Mouse (Mus musculus) stomach, postnatal 0 days (tissue): ENCODE data around the gene Hmga1. TPM values are rescaled to one million over a fixed set of nuclear protein-coding genes. Genes with fewer than 3 reads are reported as not detected.
A peak's percentile ranks its signal among the peaks of the same experiment; 100 is the strongest.

Source experiments
- ATAC-seq: fragments of 200-750 bp; cut with Nextera tagmentation; 2 replicates; pipeline ENCODE4 v1.8.0; 2017; ENCODE audit not compliant: low FRiP score, low TSS enrichment
- DNase-seq: peaks from one replicate; pipeline ENCODE4 v3.0.0-alpha.2; 2016; ENCODE audit warnings: low spot score
- H3K27ac ChIP-seq: fragments of 300-500 bp; sonication (generic); replicated peaks from 2 replicates; pipeline ENCODE4 v1.5.1; 2014; ENCODE audit warnings: mild to moderate bottlenecking, control low read depth
- H3K27me3 ChIP-seq: fragments of 300-500 bp; sonication (generic); 2 replicates; pipeline ENCODE4 v1.6.1; 2014; ENCODE audit warnings: low read length; ENCODE audit not compliant: control insufficient read depth, insufficient read depth
- H3K36me3 ChIP-seq: fragments of 300-500 bp; sonication (generic); 2 replicates; pipeline ENCODE4 v1.6.1; 2014; ENCODE audit warnings: low read length, mixed read lengths; ENCODE audit not compliant: control insufficient read depth, insufficient read depth
- H3K4me1 ChIP-seq: fragments of 300-500 bp; sonication (generic); replicated peaks from 2 replicates; pipeline ENCODE4 v1.6.1; 2014; ENCODE audit warnings: antibody characterized with exemption; ENCODE audit not compliant: control insufficient read depth, insufficient read depth
- H3K4me2 ChIP-seq: fragments of 300-500 bp; sonication (generic); replicated peaks from 2 replicates; pipeline ENCODE4 v1.6.1; 2014; ENCODE audit warnings: low read depth, mild to moderate bottlenecking, control low read depth, moderate library complexity
- H3K4me3 ChIP-seq: fragments of 300-500 bp; sonication (generic); 2 replicates; pipeline ENCODE4 v1.5.1; 2014; ENCODE audit warnings: low read depth, low read length, control low read depth
- H3K9ac ChIP-seq: fragments of 300-500 bp; sonication (generic); 2 replicates; pipeline ENCODE4 v1.6.1; 2014; ENCODE audit warnings: mild to moderate bottlenecking, low read length, control low read depth, mixed read lengths
- H3K9me3 ChIP-seq: fragments of 300-500 bp; sonication (generic); 2 replicates; pipeline ENCODE4 v1.6.1; 2016; ENCODE audit warnings: low read length; ENCODE audit not compliant: control insufficient read depth
- CTCF ChIP-seq: IDR thresholded peaks from 2 replicates; pipeline ENCODE4 v1.5.1; 2016; ENCODE audit warnings: antibody characterized with exemption, low read depth, mild to moderate bottlenecking, moderate library complexity
- EP300 ChIP-seq: optimal IDR thresholded peaks from 2 replicates; pipeline ENCODE3; 2016; ENCODE audit warnings: antibody characterized with exemption
- WGBS: fragments of 180-500 bp; shearing (Covaris S2); extraction: QIAGEN DNeasy Blood & Tissue Kit; methylation state at CpG from one replicate; pipeline ENCODE4 v1.1.7; 2014; 5-methylcytosine and 5-hydroxymethylcytosine counted together
- polyA plus RNA-seq: library from polyadenylated mRNA; unstranded; fragments of >200 nt; fragmentation: Nextera tagmentation; extraction: Ambion mirVana; gene quantifications from 2 replicates; pipeline ENCODE4 v1.2.1, GENCODE M21; 2015

The Hmga1 gene
- polyA plus RNA-seq, 1 experiment from 2014 or later: 71.1 TPM

GRCm38 (mm10) chr17:27533354-27533753 is 22.9 kb upstream of the Hmga1 start:
- H3K36me3 ChIP-seq: no peaks in the 10 kb centered on the region
- H3K27ac ChIP-seq: no peak overlapping the region
- no peak for DNase-seq
- ATAC-seq: no peak
- 90% methylated on average over 2 of the region's 3 CpGs for WGBS
- no peaks in the 10 kb centered on the region for H3K4me1 ChIP-seq
- no peak overlapping the region for H3K4me3 ChIP-seq
- no peak overlapping the region for H3K9ac ChIP-seq
- no peaks in the 10 kb centered on the region for H3K9me3 ChIP-seq
- H3K4me2 ChIP-seq: no peak overlapping the region
- TF ChIP-seq EP300 (no peak), CTCF (peak; percentile 41)
- no peaks in the 10 kb centered on the region for H3K27me3 ChIP-seq

GRCm38 (mm10) chr17:27534718-27535117 is 21.6 kb upstream of the Hmga1 start:
- peak; percentile 89 for DNase-seq
- TF ChIP-seq CTCF (peak; percentile 100), EP300 (no peak)
- H3K4me2 ChIP-seq: no peak overlapping the region

GRCm38 (mm10) chr17:27541261-27541660 is 15.0 kb upstream of the Hmga1 start:
- WGBS: 67% methylated on average over 2 of the region's 2 CpGs

More at GRCm38 (mm10) chr17:27534718-27535117, 21.6 kb upstream of the Hmga1 start:
- Histone ChIP-seq H3K9ac (no peak overlapping the region), H3K27ac (no peak overlapping the region), H3K36me3 (no peaks in the 10 kb centered on the region), H3K4me3 (no peak overlapping the region), H3K4me1 (no peaks in the 10 kb centered on the region), H3K27me3 (no peaks in the 10 kb centered on the region), H3K9me3 (no peaks in the 10 kb centered on the region)
- 4% methylated on average over 10 of the region's 10 CpGs for WGBS
- peak; percentile 62; the same call in 1 of the 2 replicates for ATAC-seq

GRCm38 (mm10) chr17:27541984-27542383 is 14.3 kb upstream of the Hmga1 start:
- Histone ChIP-seq H3K4me2 (no peak overlapping the region), H3K4me3 (no peak overlapping the region), H3K9ac (no peak overlapping the region), H3K9me3 (no peaks in the 10 kb centered on the region), H3K4me1 (0 out of 2 replicates have a peak, but pooled peaks cover under 1% of the 10 kb centered on the region), H3K27me3 (no peaks in the 10 kb centered on the region), H3K27ac (no peak overlapping the region), H3K36me3 (no peaks in the 10 kb centered on the region)
- DNase-seq (no peak), ATAC-seq (no peak)
- WGBS: 67% methylated on average over 3 of the region's 3 CpGs
- TF ChIP-seq CTCF: no peak
- TF ChIP-seq EP300: no peak

More at GRCm38 (mm10) chr17:27541261-27541660, 15.0 kb upstream of the Hmga1 start:
- Histone ChIP-seq H3K27me3 (no peaks in the 10 kb centered on the region), H3K36me3 (no peaks in the 10 kb centered on the region), H3K4me1 (no peaks in the 10 kb centered on the region), H3K27ac (no peak overlapping the region), H3K4me2 (no peak overlapping the region), H3K4me3 (no peak overlapping the region), H3K9me3 (no peaks in the 10 kb centered on the region), H3K9ac (no peak overlapping the region)
- DNase-seq: no peak
- ATAC-seq: no peak
- no peak for TF ChIP-seq EP300
- no peak for TF ChIP-seq CTCF

GRCm38 (mm10) chr17:27544551-27544950 is 11.7 kb upstream of the Hmga1 start:
- Histone ChIP-seq H3K9me3 (no peaks in the 10 kb centered on the region), H3K4me3 (no peak overlapping the region), H3K27ac (no peak overlapping the region), H3K9ac (no peak overlapping the region), H3K4me1 (0 out of 2 replicates have a peak, but pooled peaks cover 5% of the 10 kb centered on the region), H3K4me2 (no peak overlapping the region), H3K36me3 (no peaks in the 10 kb centered on the region), H3K27me3 (no peaks in the 10 kb centered on the region)
- DNase-seq: no peak
- WGBS: 90% methylated on average over 11 of the region's 11 CpGs
- no peak for ATAC-seq
- TF ChIP-seq CTCF: no peak
- no peak for TF ChIP-seq EP300

GRCm38 (mm10) chr17:27545991-27546390 is 10.3 kb upstream of the Hmga1 start:
- no peak for DNase-seq
- no peaks in the 10 kb centered on the region for H3K27me3 ChIP-seq
- no peaks in the 10 kb centered on the region for H3K36me3 ChIP-seq
- no peak overlapping the region for H3K4me3 ChIP-seq
- no peak overlapping the region for H3K9ac ChIP-seq
- H3K27ac ChIP-seq: no peak overlapping the region
- 51% methylated on average over 12 of the region's 12 CpGs for WGBS
- TF ChIP-seq EP300 (no peak), CTCF (no peak)
- 0 out of 2 replicates have a peak, but pooled peaks cover 5% of the 10 kb centered on the region for H3K4me1 ChIP-seq
- H3K9me3 ChIP-seq: no peaks in the 10 kb centered on the region
- no peak overlapping the region for H3K4me2 ChIP-seq
- ATAC-seq: no peak
